Mouse (Mus musculus): ENCODE data around the gene Zcchc2. TPM values are rescaled to one million over a fixed set of nuclear protein-coding genes. Genes with fewer than 3 reads are reported as not detected.
A peak's percentile ranks its signal among the peaks of the same experiment; 100 is the strongest.

Gene Zcchc2
- polyA plus RNA-seq, 1 experiment from 2014 or later: 1.5 TPM

- ATAC-seq (ENCODE audit: insufficient number of reproducible peaks, low FRiP score, low TSS enrichment, low read depth): no peak
- no peak overlapping the region for H3K4me2 ChIP-seq (ENCODE audit: low read depth, severe bottlenecking)
- H3K9ac ChIP-seq (ENCODE audit: low read length): no peak overlapping the region
- no peak overlapping the region for H3K27ac ChIP-seq (replicated peaks; ENCODE audit: low read depth, low read length)
- no peak overlapping the region for H3K4me3 ChIP-seq (ENCODE audit: low read depth, low read length)
- no peaks in the 10 kb centered on the region for H3K9me3 ChIP-seq (ENCODE audit: control insufficient read depth, low read length)
- no peaks in the 10 kb centered on the region for H3K27me3 ChIP-seq (ENCODE audit: control insufficient read depth, insufficient read depth, low read length)
- no peaks in the 10 kb centered on the region for H3K36me3 ChIP-seq (ENCODE audit: control insufficient read depth, insufficient read depth, low read length)
- no peak for DNase-seq (ENCODE audit: low spot score)
- H3K4me1 ChIP-seq (ENCODE audit: control insufficient read depth, insufficient read depth, low read length): no peaks in the 10 kb centered on the region
- WGBS: 82% methylated on average over 4 of the region's 4 CpGs
Observed at GRCm38 (mm10) chr1:106059516-106060277, 69.5 kb downstream of the Zcchc2 start.

DNA sequence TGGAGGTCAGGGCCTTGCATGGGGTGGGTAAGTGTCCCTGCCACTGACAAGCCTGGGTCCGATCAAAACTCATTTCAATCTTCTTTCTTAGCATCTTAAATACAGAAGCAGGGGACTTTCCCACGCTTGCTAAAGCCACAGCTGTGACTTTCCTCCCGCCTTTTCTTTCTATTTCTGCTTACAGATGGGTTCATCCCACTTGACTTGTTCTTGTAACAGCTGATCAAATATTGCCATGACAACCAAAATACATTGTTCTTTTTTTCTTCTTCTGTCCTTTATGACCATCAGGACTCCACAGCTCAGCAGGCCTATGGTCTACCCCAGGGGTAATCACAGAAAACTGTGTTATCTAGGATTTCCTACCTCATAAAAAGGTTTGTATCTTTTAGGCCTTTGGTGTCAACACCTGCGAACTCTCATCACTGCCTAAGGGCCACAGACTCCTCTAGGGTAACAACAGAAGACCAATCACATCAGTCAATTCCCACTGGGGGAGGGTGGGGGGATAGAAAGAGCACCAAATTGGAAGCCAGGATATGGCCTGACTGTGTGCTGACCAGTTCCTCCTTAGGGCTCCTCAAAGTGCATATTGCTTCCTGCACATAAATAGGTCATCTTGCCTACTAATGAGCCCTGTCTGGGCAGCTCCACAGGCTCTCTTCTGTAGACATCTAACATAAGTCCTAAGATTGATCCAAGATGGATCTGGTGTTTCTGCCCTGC, 71.1 kb downstream of the Zcchc2 start:
- H3K9ac ChIP-seq (ENCODE audit: low read length): no peak overlapping the region
- no peak for ATAC-seq (ENCODE audit: insufficient number of reproducible peaks, low FRiP score, low TSS enrichment, low read depth)
- H3K36me3 ChIP-seq (ENCODE audit: control insufficient read depth, insufficient read depth, low read length): no peaks in the 10 kb centered on the region
- H3K4me1 ChIP-seq (ENCODE audit: control insufficient read depth, insufficient read depth, low read length): no peaks in the 10 kb centered on the region
- H3K4me2 ChIP-seq (ENCODE audit: low read depth, severe bottlenecking): no peak overlapping the region
- 83% methylated on average over 4 of the region's 4 CpGs for WGBS
- H3K27me3 ChIP-seq (ENCODE audit: control insufficient read depth, insufficient read depth, low read length): no peaks in the 10 kb centered on the region
- no peak overlapping the region for H3K4me3 ChIP-seq (ENCODE audit: low read depth, low read length)
- no peaks in the 10 kb centered on the region for H3K9me3 ChIP-seq (ENCODE audit: control insufficient read depth, low read length)
- no peak overlapping the region for H3K27ac ChIP-seq (replicated peaks; ENCODE audit: low read depth, low read length)
- peak; percentile 11 for DNase-seq (ENCODE audit: low spot score)

- WGBS: 90% methylated on average over 9 of the region's 9 CpGs
- Histone ChIP-seq H3K4me1 (ENCODE audit: control insufficient read depth, insufficient read depth, low read length) (no peaks in the 10 kb centered on the region), H3K36me3 (ENCODE audit: control insufficient read depth, insufficient read depth, low read length) (no peaks in the 10 kb centered on the region), H3K27ac (replicated peaks; ENCODE audit: low read depth, low read length) (no peak overlapping the region), H3K4me2 (ENCODE audit: low read depth, severe bottlenecking) (no peak overlapping the region), H3K9ac (ENCODE audit: low read length) (no peak overlapping the region), H3K27me3 (ENCODE audit: control insufficient read depth, insufficient read depth, low read length) (no peaks in the 10 kb centered on the region), H3K4me3 (ENCODE audit: low read depth, low read length) (no peak overlapping the region), H3K9me3 (ENCODE audit: control insufficient read depth, low read length) (no peaks in the 10 kb centered on the region)
- no peak for ATAC-seq (ENCODE audit: insufficient number of reproducible peaks, low FRiP score, low TSS enrichment, low read depth)
- DNase-seq (ENCODE audit: low spot score): no peak
Observed at GRCm38 (mm10) chr1:106062891-106063590, 72.8 kb downstream of the Zcchc2 start.

DNA sequence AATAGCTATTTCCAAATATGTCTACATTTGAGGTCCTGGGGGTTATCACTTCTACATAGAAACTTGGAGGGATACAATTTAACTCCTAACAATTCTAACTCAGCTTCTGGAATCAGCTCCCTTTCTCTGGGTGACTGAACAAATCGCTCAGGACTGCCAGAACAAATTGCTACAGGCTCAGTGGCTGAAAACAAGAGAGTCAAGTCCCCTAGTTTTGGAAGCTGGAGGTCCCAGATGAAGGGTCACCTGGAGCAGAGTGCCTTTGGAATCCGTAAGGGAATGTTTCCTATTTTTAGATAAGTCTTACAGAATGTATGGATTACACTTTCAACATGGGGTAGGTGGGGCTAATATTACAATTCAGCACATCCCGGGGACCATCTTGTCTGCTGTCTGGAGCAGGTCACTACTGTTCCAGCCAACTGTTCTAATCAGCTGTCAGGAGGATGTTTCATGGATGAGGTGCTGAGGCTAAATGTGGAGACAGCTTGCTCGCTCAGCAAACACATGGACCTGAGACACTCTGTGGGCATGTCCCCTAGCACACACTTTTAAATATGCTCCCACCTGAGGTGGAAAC, 73.5 kb downstream of the Zcchc2 start:
- Histone ChIP-seq H3K27ac (replicated peaks; ENCODE audit: low read depth, low read length) (no peak overlapping the region), H3K4me3 (ENCODE audit: low read depth, low read length) (no peak overlapping the region), H3K4me2 (ENCODE audit: low read depth, severe bottlenecking) (no peak overlapping the region), H3K36me3 (ENCODE audit: control insufficient read depth, insufficient read depth, low read length) (no peaks in the 10 kb centered on the region), H3K27me3 (ENCODE audit: control insufficient read depth, insufficient read depth, low read length) (no peaks in the 10 kb centered on the region), H3K9ac (ENCODE audit: low read length) (no peak overlapping the region), H3K4me1 (ENCODE audit: control insufficient read depth, insufficient read depth, low read length) (no peaks in the 10 kb centered on the region), H3K9me3 (ENCODE audit: control insufficient read depth, low read length) (no peaks in the 10 kb centered on the region)
- DNase-seq (ENCODE audit: low spot score): no peak
- 80% methylated on average over 4 of the region's 4 CpGs for WGBS
- no peak for ATAC-seq (ENCODE audit: insufficient number of reproducible peaks, low FRiP score, low TSS enrichment, low read depth)

GRCm38 (mm10) chr1:106064291-106064690, 74.1 kb downstream of the Zcchc2 start:
- Histone ChIP-seq H3K4me2 (ENCODE audit: low read depth, severe bottlenecking) (no peak overlapping the region), H3K27ac (replicated peaks; ENCODE audit: low read depth, low read length) (no peak overlapping the region), H3K9ac (ENCODE audit: low read length) (no peak overlapping the region), H3K27me3 (ENCODE audit: control insufficient read depth, insufficient read depth, low read length) (no peaks in the 10 kb centered on the region), H3K36me3 (ENCODE audit: control insufficient read depth, insufficient read depth, low read length) (no peaks in the 10 kb centered on the region), H3K9me3 (ENCODE audit: control insufficient read depth, low read length) (no peaks in the 10 kb centered on the region), H3K4me1 (ENCODE audit: control insufficient read depth, insufficient read depth, low read length) (no peaks in the 10 kb centered on the region), H3K4me3 (ENCODE audit: low read depth, low read length) (no peak overlapping the region)
- ATAC-seq (ENCODE audit: insufficient number of reproducible peaks, low FRiP score, low TSS enrichment, low read depth) (no peak), DNase-seq (ENCODE audit: low spot score) (no peak)
- WGBS: 68% methylated on average over 3 of the region's 3 CpGs

DNA sequence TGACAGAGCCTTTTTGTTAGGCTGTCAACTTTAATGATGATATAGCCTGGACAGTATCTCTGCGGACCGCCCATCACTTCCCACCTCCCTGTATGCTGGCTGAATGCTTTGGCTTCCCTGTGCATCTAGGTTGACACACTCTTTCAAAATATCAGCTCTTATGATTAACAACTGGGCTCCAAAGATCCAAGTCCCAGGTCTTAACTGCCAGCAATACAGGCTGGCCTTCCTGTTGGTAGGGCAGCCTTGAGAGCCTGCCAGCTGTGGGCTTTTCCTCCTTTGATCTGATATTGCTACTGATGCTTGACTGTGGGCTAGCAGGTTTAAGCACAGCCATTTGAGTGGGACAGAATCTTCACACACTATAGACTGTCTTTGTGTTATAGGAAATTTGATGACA, 74.5 kb downstream of the Zcchc2 start:
- no peak overlapping the region for H3K27ac ChIP-seq (replicated peaks; ENCODE audit: low read depth, low read length)
- H3K4me2 ChIP-seq (ENCODE audit: low read depth, severe bottlenecking): no peak overlapping the region
- no peak for DNase-seq (ENCODE audit: low spot score)
- no peak for ATAC-seq (ENCODE audit: insufficient number of reproducible peaks, low FRiP score, low TSS enrichment, low read depth)
- no peaks in the 10 kb centered on the region for H3K27me3 ChIP-seq (ENCODE audit: control insufficient read depth, insufficient read depth, low read length)
- no peak overlapping the region for H3K9ac ChIP-seq (ENCODE audit: low read length)
- 87% methylated on average over 2 of the region's 2 CpGs for WGBS
- no peaks in the 10 kb centered on the region for H3K36me3 ChIP-seq (ENCODE audit: control insufficient read depth, insufficient read depth, low read length)
- H3K4me1 ChIP-seq (ENCODE audit: control insufficient read depth, insufficient read depth, low read length): no peaks in the 10 kb centered on the region
- H3K9me3 ChIP-seq (ENCODE audit: control insufficient read depth, low read length): no peaks in the 10 kb centered on the region
- no peak overlapping the region for H3K4me3 ChIP-seq (ENCODE audit: low read depth, low read length)

- no peak overlapping the region for H3K9ac ChIP-seq (ENCODE audit: low read length)
- H3K27me3 ChIP-seq (ENCODE audit: control insufficient read depth, insufficient read depth, low read length): no peaks in the 10 kb centered on the region
- no peak overlapping the region for H3K27ac ChIP-seq (replicated peaks; ENCODE audit: low read depth, low read length)
- no peak overlapping the region for H3K4me3 ChIP-seq (ENCODE audit: low read depth, low read length)
- no peaks in the 10 kb centered on the region for H3K36me3 ChIP-seq (ENCODE audit: control insufficient read depth, insufficient read depth, low read length)
- 44% methylated on average over 7 of the region's 7 CpGs for WGBS
- no peaks in the 10 kb centered on the region for H3K4me1 ChIP-seq (ENCODE audit: control insufficient read depth, insufficient read depth, low read length)
- H3K4me2 ChIP-seq (ENCODE audit: low read depth, severe bottlenecking): no peak overlapping the region
- H3K9me3 ChIP-seq (ENCODE audit: control insufficient read depth, low read length): no peaks in the 10 kb centered on the region
- DNase-seq (ENCODE audit: low spot score) (no peak), ATAC-seq (ENCODE audit: insufficient number of reproducible peaks, low FRiP score, low TSS enrichment, low read depth) (no peak)
Observed at GRCm38 (mm10) chr1:106065679-106066078, 75.5 kb downstream of the Zcchc2 start.

GRCm38 (mm10) chr1:106067306-106067705, 77.1 kb downstream of the Zcchc2 start:
- 70% methylated on average over 6 of the region's 6 CpGs for WGBS
- no peaks in the 10 kb centered on the region; the same call in 1 of the 2 replicates for H3K4me1 ChIP-seq (ENCODE audit: control insufficient read depth, insufficient read depth, low read length)
- DNase-seq (ENCODE audit: low spot score): no peak
- H3K9me3 ChIP-seq (ENCODE audit: control insufficient read depth, low read length): no peaks in the 10 kb centered on the region
- ATAC-seq (ENCODE audit: insufficient number of reproducible peaks, low FRiP score, low TSS enrichment, low read depth): no peak
- H3K27me3 ChIP-seq (ENCODE audit: control insufficient read depth, insufficient read depth, low read length): no peaks in the 10 kb centered on the region
- H3K4me2 ChIP-seq (ENCODE audit: low read depth, severe bottlenecking): no peak overlapping the region
- no peak overlapping the region for H3K27ac ChIP-seq (replicated peaks; ENCODE audit: low read depth, low read length)
- no peak overlapping the region for H3K9ac ChIP-seq (ENCODE audit: low read length)
- no peak overlapping the region for H3K4me3 ChIP-seq (ENCODE audit: low read depth, low read length)
- no peaks in the 10 kb centered on the region for H3K36me3 ChIP-seq (ENCODE audit: control insufficient read depth, insufficient read depth, low read length)
